Mouse (Mus musculus) testis, adult 2 months (tissue): ENCODE measurements around the gene Pdhx. TPM values are rescaled to one million over a fixed set of nuclear protein-coding genes. Genes with fewer than 3 reads are reported as not detected.

Experiments used
- H3K27ac ChIP-seq: fragments of 200-500 bp; 2 replicates; pipeline ENCODE4 v1.5.1; 2012; ENCODE audit warnings: low read depth, low read length; ENCODE audit not compliant: control insufficient read depth, insufficient read depth
- H3K27me3 ChIP-seq: fragments of 200-500 bp; 2 replicates; pipeline ENCODE4 v1.6.1; 2012; ENCODE audit warnings: mild to moderate bottlenecking, low read length, moderate library complexity; ENCODE audit not compliant: control insufficient read depth, insufficient read depth
- H3K36me3 ChIP-seq: fragments of 200-500 bp; 2 replicates; pipeline ENCODE4 v1.6.1; 2012; ENCODE audit warnings: mild to moderate bottlenecking, low read length; ENCODE audit not compliant: control insufficient read depth, insufficient read depth
- H3K4me1 ChIP-seq: fragments of 200-500 bp; 2 replicates; pipeline ENCODE4 v1.6.1; 2012; ENCODE audit warnings: low read length; ENCODE audit not compliant: control insufficient read depth, insufficient read depth
- H3K4me3 ChIP-seq: fragments of 200-500 bp; 2 replicates; pipeline ENCODE4 v1.5.1; 2012; ENCODE audit warnings: low read depth, mild to moderate bottlenecking, low read length, moderate library complexity, mixed read lengths; ENCODE audit not compliant: control insufficient read depth
- CTCF ChIP-seq: fragments of 200-500 bp; IDR thresholded peaks from 2 replicates; pipeline ENCODE4 v1.5.1; 2012; ENCODE audit warnings: low read depth, mild to moderate bottlenecking, inconsistent platforms, low read length, moderate library complexity; ENCODE audit not compliant: control insufficient read depth, insufficient read depth, insufficient replicate concordance
- POLR2A ChIP-seq: fragments of 200-500 bp; IDR thresholded peaks from 2 replicates; pipeline ENCODE4 v1.6.1; 2012; ENCODE audit warnings: low read depth, mild to moderate bottlenecking, inconsistent platforms, low read length, moderate library complexity; ENCODE audit not compliant: control insufficient read depth
- polyA plus RNA-seq: library from polyadenylated mRNA; depleted of rRNA; stranded (reverse); fragments of >200 nt; gene quantifications from 2 replicates; pipeline ENCODE4 v1.2.3, GENCODE M21; 2012

The Pdhx gene
- polyA plus RNA-seq, 1 experiment, result 47.9 TPM

GRCm38 (mm10) chr2:102982822-102983221 lies 90.5 kb downstream of the Pdhx start:
- Histone ChIP-seq H3K36me3 (no peaks in the 10 kb centered on the region), H3K4me1 (no peaks in the 10 kb centered on the region), H3K4me3 (no peak overlapping the region), H3K27me3 (no peaks in the 10 kb centered on the region), H3K27ac (no peak overlapping the region)
- TF ChIP-seq POLR2A, result no peak
- no peak for TF ChIP-seq CTCF

DNA sequence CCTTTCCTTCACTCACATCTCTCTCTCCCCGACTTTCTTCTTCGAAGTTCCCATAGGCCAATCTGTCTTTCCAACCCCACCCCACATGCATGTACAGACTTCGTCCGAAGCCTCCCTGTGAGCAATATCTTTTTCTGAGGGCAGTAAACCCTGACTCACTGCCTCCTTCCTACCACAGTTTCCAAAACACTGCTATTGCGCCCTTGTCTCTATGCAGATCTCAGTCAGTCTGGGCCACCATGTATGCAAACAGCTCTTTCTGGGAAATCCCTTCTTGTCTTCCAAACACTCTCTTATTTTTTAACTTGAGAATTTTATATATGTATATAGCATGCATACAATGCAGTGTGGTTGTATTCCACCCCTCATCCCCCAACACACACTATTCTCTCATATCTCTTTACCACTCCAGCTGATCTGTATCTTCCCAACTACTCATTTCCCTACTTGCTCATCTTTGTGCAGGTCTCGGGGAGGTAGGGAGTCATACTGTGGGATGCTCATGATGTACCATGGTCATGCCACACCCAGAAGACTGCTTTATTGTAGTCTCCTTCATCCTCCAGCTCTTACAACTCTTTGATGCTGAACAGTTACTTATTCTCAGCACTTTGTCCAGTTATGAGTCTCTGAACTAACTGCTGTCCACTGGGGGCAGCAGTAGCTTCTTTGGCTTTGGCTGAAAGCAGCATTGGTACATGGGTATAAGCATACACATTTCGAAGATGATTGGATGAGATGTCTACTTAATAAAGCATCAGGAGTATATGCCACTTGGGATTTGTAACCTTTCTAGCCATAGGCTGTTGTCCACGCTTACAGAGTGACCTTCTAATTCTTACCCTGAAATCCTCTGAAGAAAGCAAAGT lies 91.6 kb downstream of the Pdhx start:
- no peak overlapping the region for H3K4me3 ChIP-seq
- no peak overlapping the region for H3K27ac ChIP-seq
- no peaks in the 10 kb centered on the region for H3K36me3 ChIP-seq
- no peaks in the 10 kb centered on the region for H3K4me1 ChIP-seq
- TF ChIP-seq POLR2A (no peak), CTCF (no peak)
- no peaks in the 10 kb centered on the region for H3K27me3 ChIP-seq

GRCm38 (mm10) chr2:102980870-102981269 lies 92.4 kb downstream of the Pdhx start:
- H3K27me3 ChIP-seq, result no peaks in the 10 kb centered on the region
- TF ChIP-seq POLR2A (no peak), CTCF (no peak)
- H3K36me3 ChIP-seq, result no peaks in the 10 kb centered on the region
- H3K27ac ChIP-seq, result no peak overlapping the region
- no peaks in the 10 kb centered on the region for H3K4me1 ChIP-seq
- H3K4me3 ChIP-seq, result no peak overlapping the region

DNA sequence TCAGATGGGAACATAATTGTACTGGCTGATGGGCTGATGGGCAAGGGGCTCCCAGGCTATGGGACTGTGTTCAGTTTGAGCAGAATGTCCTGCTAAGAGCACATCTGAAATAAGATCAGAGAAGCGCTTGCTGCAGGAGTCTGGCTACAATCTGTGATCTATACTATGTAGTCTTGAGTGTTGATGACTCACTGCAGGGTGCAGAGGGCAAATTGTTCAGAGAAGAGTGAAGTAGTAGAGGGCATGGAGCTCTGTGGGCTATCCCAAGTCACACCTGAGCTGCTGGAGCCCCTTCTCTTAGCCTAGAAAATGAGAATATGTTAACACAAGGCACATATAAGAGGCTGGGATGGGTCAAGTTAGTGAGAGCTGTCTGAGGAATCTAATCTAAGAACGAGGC lies 93.8 kb downstream of the Pdhx start:
- Histone ChIP-seq H3K36me3 (no peaks in the 10 kb centered on the region), H3K4me3 (no peak overlapping the region), H3K4me1 (no peaks in the 10 kb centered on the region), H3K27ac (no peak overlapping the region), H3K27me3 (no peaks in the 10 kb centered on the region)
- no peak for TF ChIP-seq POLR2A
- TF ChIP-seq CTCF, result no peak

GRCm38 (mm10) chr2:102979112-102979511 lies 94.2 kb downstream of the Pdhx start:
- TF ChIP-seq POLR2A (no peak), CTCF (no peak)
- Histone ChIP-seq H3K4me3 (no peak overlapping the region), H3K4me1 (no peaks in the 10 kb centered on the region), H3K36me3 (no peaks in the 10 kb centered on the region), H3K27me3 (no peaks in the 10 kb centered on the region), H3K27ac (no peak overlapping the region)

DNA sequence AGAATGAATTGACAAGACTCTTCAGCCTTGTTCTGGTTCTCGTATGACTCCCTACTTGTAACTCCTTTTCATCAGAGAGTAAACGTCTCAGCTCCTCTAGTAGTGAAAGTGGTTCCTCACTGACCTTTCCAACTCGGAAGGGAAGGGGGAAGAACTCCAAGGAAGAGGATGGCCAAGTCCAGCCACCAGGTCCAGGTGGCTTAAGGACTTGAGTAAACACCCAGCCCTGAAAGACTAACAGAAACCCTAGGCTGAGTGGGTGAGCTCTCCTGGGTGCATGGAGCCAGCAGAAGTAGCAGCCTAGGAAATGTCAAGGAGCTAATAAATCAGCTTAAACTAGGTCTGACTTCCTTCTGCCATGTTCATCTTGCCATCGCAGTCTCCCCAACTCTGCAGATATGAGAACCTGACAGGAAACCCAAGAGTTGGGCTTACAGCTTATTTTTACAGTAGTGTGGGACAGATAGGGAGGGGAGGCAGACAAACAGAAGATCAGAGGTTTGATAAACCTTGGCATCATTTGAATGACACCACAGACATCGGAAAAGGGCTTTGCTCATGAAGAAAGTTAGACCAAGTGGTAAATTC lies 97.9 kb downstream of the Pdhx start:
- Histone ChIP-seq H3K27me3 (no peaks in the 10 kb centered on the region), H3K4me1 (no peaks in the 10 kb centered on the region), H3K27ac (no peak overlapping the region), H3K4me3 (no peak overlapping the region), H3K36me3 (no peaks in the 10 kb centered on the region)
- no peak for TF ChIP-seq POLR2A
- no peak for TF ChIP-seq CTCF

- Histone ChIP-seq H3K4me1 (no peaks in the 10 kb centered on the region), H3K27ac (no peak overlapping the region), H3K27me3 (no peaks in the 10 kb centered on the region), H3K36me3 (no peaks in the 10 kb centered on the region), H3K4me3 (no peak overlapping the region)
- no peak for TF ChIP-seq POLR2A
- no peak for TF ChIP-seq CTCF
These were observed 100.2 kb downstream of the Pdhx start for GRCm38 (mm10) chr2:102973115-102973514.
